Mouse (Mus musculus): ENCODE results near the gene Esrrg.

DNA sequence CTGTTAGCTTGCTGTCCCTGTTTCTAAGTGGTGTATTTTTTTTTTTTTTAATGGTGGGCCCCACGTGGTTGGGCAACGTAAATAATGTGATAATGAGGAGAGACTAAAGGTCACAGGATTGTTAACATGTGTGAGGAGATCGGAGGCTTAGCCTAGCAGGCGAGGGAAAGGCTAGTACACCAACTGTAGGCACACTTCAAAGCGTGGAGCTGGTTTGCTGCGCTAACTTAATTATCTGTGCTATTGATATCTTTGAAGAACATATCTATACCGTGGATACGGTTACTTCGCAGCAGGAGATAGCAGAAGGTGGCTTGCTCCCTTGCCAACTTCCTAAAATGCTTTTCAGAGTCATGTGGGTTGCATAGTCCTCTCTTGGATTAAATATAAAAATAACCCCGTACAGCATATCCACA lies 66.2 kb downstream of the Esrrg start:
- no peak for TF ChIP-seq CTCF (IDR thresholded peaks at IDR 0.05; ENCODE audit: borderline replicate concordance, control insufficient read depth, extremely low read depth, insufficient read depth, low read length, poor library complexity)
- TF ChIP-seq POLR2A (IDR thresholded peaks at IDR 0.05; ENCODE audit: control insufficient read depth, extremely low read depth, insufficient read depth, low read length, poor library complexity) = no peak
